Mouse (Mus musculus) myocyte (in vitro differentiated cells): ENCODE data around the gene Acat3. TPM values are rescaled to one million over a fixed set of nuclear protein-coding genes. Genes with fewer than 3 reads are reported as not detected.
"Not testable (repeated sequence)": the region's sequence is repeated elsewhere in the genome, so short reads cannot be mapped to it uniquely, and the experiment has no call there.

Experiments
- H3K27me3 ChIP-seq: one replicate; pipeline ENCODE4 v1.6.1; 2011; ENCODE audit not compliant: control insufficient read depth, insufficient read depth, insufficient read length
- H3K36me3 ChIP-seq: one replicate; pipeline ENCODE4 v1.6.1; 2011; ENCODE audit not compliant: control insufficient read depth, insufficient read depth
- H3K4me2 ChIP-seq: one replicate; pipeline ENCODE4 v1.6.1; 2011; ENCODE audit warnings: low read depth, control low read depth
- H3K4me3 ChIP-seq: one replicate; pipeline ENCODE4 v1.5.1; 2011; ENCODE audit warnings: mild to moderate bottlenecking, control low read depth, moderate library complexity
- H3K79me2 ChIP-seq: one replicate; pipeline ENCODE4 v1.6.1; 2011; ENCODE audit not compliant: control insufficient read depth, insufficient read depth
- H3ac ChIP-seq: one replicate; pipeline ENCODE4 v1.6.1; 2011; ENCODE audit not compliant: control insufficient read depth, insufficient read length
- CEBPB ChIP-seq: IDR thresholded peaks from 2 replicates; pipeline ENCODE4 v1.6.1; 2011; ENCODE audit warnings: mild to moderate bottlenecking, moderate library complexity; ENCODE audit not compliant: poor library complexity, insufficient read depth, severe bottlenecking
- E2F4 ChIP-seq: IDR thresholded peaks from one replicate; pipeline ENCODE4 v1.6.1; 2011; ENCODE audit warnings: mild to moderate bottlenecking, control low read depth, moderate library complexity; ENCODE audit not compliant: insufficient read depth
- MAX ChIP-seq: IDR thresholded peaks from one replicate; pipeline ENCODE4 v1.6.1; 2011; ENCODE audit warnings: low read depth, mild to moderate bottlenecking, control low read depth
- MYOD1 ChIP-seq, 3 experiments: IDR thresholded peaks; one replicate each; pipeline ENCODE4 v1.6.1; 2011; ENCODE audit warnings: control low read depth in 2 of 3, low read depth in 2 of 3, mild to moderate bottlenecking in 2 of 3, moderate library complexity in 1 of 3; ENCODE audit not compliant: insufficient read length in 2 of 3, control insufficient read depth in 1 of 3
- MYOG ChIP-seq, 3 experiments: IDR thresholded peaks; one replicate each; pipeline ENCODE4 v1.6.1; 2011; ENCODE audit warnings: control low read depth in 2 of 3, low read depth in 2 of 3, mild to moderate bottlenecking in 2 of 3; ENCODE audit not compliant: insufficient read length in 2 of 3, control insufficient read depth in 1 of 3, insufficient read depth in 1 of 3
- POLR2A ChIP-seq: IDR thresholded peaks from one replicate; pipeline ENCODE4 v1.6.1; 2011; ENCODE audit warnings: low read depth, mild to moderate bottlenecking, control low read depth, moderate library complexity; ENCODE audit not compliant: insufficient read length
- POLR2AphosphoS2 ChIP-seq: IDR thresholded peaks from one replicate; pipeline ENCODE4 v1.6.1; 2011; ENCODE audit warnings: low read depth, control low read depth; ENCODE audit not compliant: insufficient read length
- REST ChIP-seq: IDR thresholded peaks from one replicate; pipeline ENCODE4 v1.6.1; 2011; ENCODE audit warnings: mild to moderate bottlenecking, control low read depth, moderate library complexity; ENCODE audit not compliant: insufficient read depth, insufficient read length
- SRF ChIP-seq: IDR thresholded peaks from one replicate; pipeline ENCODE4 v1.6.1; 2011; ENCODE audit warnings: low read depth; ENCODE audit not compliant: control insufficient read depth, insufficient read length
- TCF12 ChIP-seq: IDR thresholded peaks from one replicate; pipeline ENCODE4 v1.6.1; 2011; ENCODE audit warnings: mild to moderate bottlenecking, control low read depth; ENCODE audit not compliant: poor library complexity, insufficient read depth, severe bottlenecking
- TCF3 ChIP-seq: IDR thresholded peaks from one replicate; pipeline ENCODE4 v1.6.1; 2011; ENCODE audit warnings: low read depth, control low read depth; ENCODE audit not compliant: insufficient read length
- USF1 ChIP-seq: IDR thresholded peaks from one replicate; pipeline ENCODE4 v1.6.1; 2011; ENCODE audit warnings: low read depth, mild to moderate bottlenecking, control low read depth, moderate library complexity
- polyA plus RNA-seq: library from polyadenylated mRNA; unstranded; fragments of >200 nt; fragmentation: generic; extraction: Trizol; gene quantifications from one replicate; pipeline ENCODE4 v1.2.1, GENCODE M21; 2012; ENCODE audit warnings: missing spikeins

Gene Acat3
- polyA plus RNA-seq, result 0.76 TPM

- Histone ChIP-seq H3K4me2 (peak within 1 kb of the TSS; percentile 91), H3K4me3 (peak within 1 kb of the TSS; percentile 12), H3ac (no peak within 1 kb of the TSS), H3K36me3 (peaks cover 14% of the 10 kb centered on the region), H3K27me3 (no peaks in the 10 kb centered on the region), H3K79me2 (no peaks in the 10 kb centered on the region)
- TF ChIP-seq SRF (no peak), MYOD1 (IDR thresholded peaks at IDR 0.05; ENCODE audit: control insufficient read depth in 1 of 3, insufficient read length in 2 of 3, low read depth in 2 of 3) (peak in 1 of 3 experiments; percentile 4), MYOG (IDR thresholded peaks at IDR 0.05; ENCODE audit: control insufficient read depth in 1 of 3, insufficient read depth in 1 of 3, insufficient read length in 2 of 3, low read depth in 2 of 3) (peak in 1 of 3 experiments; percentile 48)
Measured at GRCm38 (mm10) chr17:12940151-12940805, at the start of gene Acat3. Acat3 (minus strand) TSS chr17:12940600.

- peaks cover 84% of the 10 kb centered on the region for H3K79me2 ChIP-seq
- not testable (repeated sequence) for H3K27me3 ChIP-seq, H3ac ChIP-seq, H3K4me3 ChIP-seq, H3K4me2 ChIP-seq
- H3K36me3 ChIP-seq, result peaks cover 19% of the 10 kb centered on the region
Measured at GRCm38 (mm10) chr17:12988096-12988495, 47.7 kb upstream of the Acat3 start.

- no peaks in the 10 kb centered on the region for H3K27me3 ChIP-seq
- H3K4me3 ChIP-seq, result no peak overlapping the region
- no peak overlapping the region for H3K4me2 ChIP-seq
- no peak overlapping the region for H3ac ChIP-seq
- TF ChIP-seq POLR2AphosphoS2 (no peak), USF1 (no peak), MAX (no peak), E2F4 (no peak), MYOG (IDR thresholded peaks at IDR 0.05; ENCODE audit: control insufficient read depth in 1 of 3, insufficient read depth in 1 of 3, insufficient read length in 2 of 3, low read depth in 2 of 3) (no peak), TCF3 (no peak)
- H3K79me2 ChIP-seq, result peaks cover 80% of the 10 kb centered on the region
- H3K36me3 ChIP-seq, result peaks cover 46% of the 10 kb centered on the region
Measured at GRCm38 (mm10) chr17:12983988-12984387, 43.6 kb upstream of the Acat3 start.

GRCm38 (mm10) chr17:12978546-12978945 is 38.1 kb upstream of the Acat3 start:
- peaks cover 37% of the 10 kb centered on the region for H3K36me3 ChIP-seq

GRCm38 (mm10) chr17:12973851-12974250 is 33.5 kb upstream of the Acat3 start:
- TF ChIP-seq E2F4, result no peak
- TF ChIP-seq CEBPB, result no peak
- TF ChIP-seq MYOG (IDR thresholded peaks at IDR 0.05; ENCODE audit: control insufficient read depth in 1 of 3, insufficient read depth in 1 of 3, insufficient read length in 2 of 3, low read depth in 2 of 3), result no peak
- TF ChIP-seq POLR2AphosphoS2, result no peak
- TF ChIP-seq USF1, result no peak
- TF ChIP-seq MAX, result no peak
- TF ChIP-seq TCF12, result no peak
- TF ChIP-seq SRF, result no peak
- no peak for TF ChIP-seq TCF3
- TF ChIP-seq REST, result no peak
- TF ChIP-seq MYOD1 (IDR thresholded peaks at IDR 0.05; ENCODE audit: control insufficient read depth in 1 of 3, insufficient read length in 2 of 3, low read depth in 2 of 3), result no peak
- no peak for TF ChIP-seq POLR2A
- Histone ChIP-seq H3ac (no peak overlapping the region), H3K36me3 (peaks cover 30% of the 10 kb centered on the region), H3K27me3 (no peaks in the 10 kb centered on the region), H3K4me2 (no peak overlapping the region), H3K79me2 (peaks cover 23% of the 10 kb centered on the region), H3K4me3 (no peak overlapping the region)

More at GRCm38 (mm10) chr17:12978546-12978945, 38.1 kb upstream of the Acat3 start:
- H3K4me2 ChIP-seq, result no peak overlapping the region
- no peaks in the 10 kb centered on the region for H3K27me3 ChIP-seq
- no peak overlapping the region for H3ac ChIP-seq
- peaks cover 33% of the 10 kb centered on the region for H3K79me2 ChIP-seq
- TF ChIP-seq TCF12, result no peak
- no peak for TF ChIP-seq REST
- no peak for TF ChIP-seq POLR2A
- TF ChIP-seq E2F4, result no peak
- no peak for TF ChIP-seq USF1
- no peak for TF ChIP-seq MAX
- no peak for TF ChIP-seq SRF
- TF ChIP-seq MYOG (IDR thresholded peaks at IDR 0.05; ENCODE audit: control insufficient read depth in 1 of 3, insufficient read depth in 1 of 3, insufficient read length in 2 of 3, low read depth in 2 of 3), result no peak
- TF ChIP-seq TCF3, result no peak
- no peak for TF ChIP-seq CEBPB
- no peak for TF ChIP-seq MYOD1 (IDR thresholded peaks at IDR 0.05; ENCODE audit: control insufficient read depth in 1 of 3, insufficient read length in 2 of 3, low read depth in 2 of 3)
- no peak for TF ChIP-seq POLR2AphosphoS2
- H3K4me3 ChIP-seq, result no peak overlapping the region
